Mouse (Mus musculus): ENCODE results near the gene Tbx4. TPM values are rescaled to one million over a fixed set of nuclear protein-coding genes. Genes with fewer than 3 reads are reported as not detected.
A peak's percentile ranks its signal among the peaks of the same experiment; 100 is the strongest.

Gene Tbx4
- polyA plus RNA-seq, 1 experiment from 2014 or later = 36.3 TPM

GRCm38 (mm10) chr11:85918388-85918940 is 32.2 kb downstream of the Tbx4 start:
- Histone ChIP-seq H3K4me1 (ENCODE audit: control insufficient read depth, insufficient read depth, low read length) (peaks cover 42% of the 10 kb centered on the region), H3K27me3 (ENCODE audit: control insufficient read depth, insufficient read depth, low read length) (no peaks in the 10 kb centered on the region), H3K4me3 (ENCODE audit: low read depth, low read length) (no peak overlapping the region), H3K4me2 (ENCODE audit: low read depth, severe bottlenecking) (peak overlapping the region; percentile 36), H3K27ac (replicated peaks; ENCODE audit: low read depth, low read length) (peak overlapping the region; percentile 87), H3K9ac (ENCODE audit: low read length) (peak overlapping the region; percentile 30; the same call in 1 of the 2 replicates), H3K36me3 (ENCODE audit: control insufficient read depth, insufficient read depth, low read length) (no peaks in the 10 kb centered on the region; the same call in 1 of the 2 replicates), H3K9me3 (ENCODE audit: control insufficient read depth, low read length) (no peaks in the 10 kb centered on the region)
- ATAC-seq (ENCODE audit: insufficient number of reproducible peaks, low FRiP score, low TSS enrichment, low read depth) (no peak), DNase-seq (ENCODE audit: low spot score) (peak; percentile 59)
- WGBS = 19% methylated on average over 10 of the region's 10 CpGs

GRCm38 (mm10) chr11:85925294-85925743 is 39.1 kb downstream of the Tbx4 start:
- ATAC-seq (ENCODE audit: insufficient number of reproducible peaks, low FRiP score, low TSS enrichment, low read depth) = peak; percentile 50; the same call in 1 of the 2 replicates

GRCm38 (mm10) chr11:85926287-85926764 is 40.1 kb downstream of the Tbx4 start:
- Histone ChIP-seq H3K9ac (ENCODE audit: low read length) (peak overlapping the region; percentile 28), H3K4me2 (ENCODE audit: low read depth, severe bottlenecking) (peak overlapping the region; percentile 16; the same call in 1 of the 2 replicates), H3K36me3 (ENCODE audit: control insufficient read depth, insufficient read depth, low read length) (no peaks in the 10 kb centered on the region), H3K27me3 (ENCODE audit: control insufficient read depth, insufficient read depth, low read length) (0 out of 2 replicates have a peak, but pooled peaks cover 2% of the 10 kb centered on the region), H3K9me3 (ENCODE audit: control insufficient read depth, low read length) (no peaks in the 10 kb centered on the region), H3K27ac (replicated peaks; ENCODE audit: low read depth, low read length) (peak overlapping the region; percentile 63), H3K4me1 (ENCODE audit: control insufficient read depth, insufficient read depth, low read length) (peaks cover 29% of the 10 kb centered on the region), H3K4me3 (ENCODE audit: low read depth, low read length) (peak overlapping the region; percentile 3; the same call in 1 of the 2 replicates)
- ATAC-seq (ENCODE audit: insufficient number of reproducible peaks, low FRiP score, low TSS enrichment, low read depth) (no peak), DNase-seq (ENCODE audit: low spot score) (peak; percentile 74)
- WGBS = 2% methylated on average over 16 of the region's 16 CpGs

More at GRCm38 (mm10) chr11:85925294-85925743, 39.1 kb downstream of the Tbx4 start:
- H3K4me3 ChIP-seq (ENCODE audit: low read depth, low read length) = no peak overlapping the region
- H3K9me3 ChIP-seq (ENCODE audit: control insufficient read depth, low read length) = no peaks in the 10 kb centered on the region
- no peaks in the 10 kb centered on the region for H3K36me3 ChIP-seq (ENCODE audit: control insufficient read depth, insufficient read depth, low read length)
- H3K4me1 ChIP-seq (ENCODE audit: control insufficient read depth, insufficient read depth, low read length) = peaks cover 29% of the 10 kb centered on the region
- H3K27ac ChIP-seq (replicated peaks; ENCODE audit: low read depth, low read length) = peak overlapping the region; percentile 75
- H3K4me2 ChIP-seq (ENCODE audit: low read depth, severe bottlenecking) = peak overlapping the region; percentile 32
- DNase-seq (ENCODE audit: low spot score) = peak; percentile 79
- 3% methylated on average over 19 of the region's 19 CpGs for WGBS
- H3K9ac ChIP-seq (ENCODE audit: low read length) = peak overlapping the region; percentile 22
- 0 out of 2 replicates have a peak, but pooled peaks cover 2% of the 10 kb centered on the region for H3K27me3 ChIP-seq (ENCODE audit: control insufficient read depth, insufficient read depth, low read length)

GRCm38 (mm10) chr11:85928106-85928505 is 41.9 kb downstream of the Tbx4 start:
- Histone ChIP-seq H3K27me3 (ENCODE audit: control insufficient read depth, insufficient read depth, low read length) (0 out of 2 replicates have a peak, but pooled peaks cover 2% of the 10 kb centered on the region), H3K4me2 (ENCODE audit: low read depth, severe bottlenecking) (no peak overlapping the region), H3K9me3 (ENCODE audit: control insufficient read depth, low read length) (no peaks in the 10 kb centered on the region), H3K36me3 (ENCODE audit: control insufficient read depth, insufficient read depth, low read length) (no peaks in the 10 kb centered on the region), H3K4me3 (ENCODE audit: low read depth, low read length) (no peak overlapping the region), H3K27ac (replicated peaks; ENCODE audit: low read depth, low read length) (peak overlapping the region; percentile 10; the same call in 1 of the 2 replicates), H3K4me1 (ENCODE audit: control insufficient read depth, insufficient read depth, low read length) (peaks cover 27% of the 10 kb centered on the region), H3K9ac (ENCODE audit: low read length) (no peak overlapping the region)
- WGBS = 79% methylated on average over 4 of the region's 4 CpGs
- no peak for DNase-seq (ENCODE audit: low spot score)
- peak; percentile 45; the same call in 1 of the 2 replicates for ATAC-seq (ENCODE audit: insufficient number of reproducible peaks, low FRiP score, low TSS enrichment, low read depth)

GRCm38 (mm10) chr11:85929651-85930050 is 43.4 kb downstream of the Tbx4 start:
- H3K4me1 ChIP-seq (ENCODE audit: control insufficient read depth, insufficient read depth, low read length) = peaks cover 16% of the 10 kb centered on the region
- no peaks in the 10 kb centered on the region for H3K9me3 ChIP-seq (ENCODE audit: control insufficient read depth, low read length)
- no peaks in the 10 kb centered on the region for H3K36me3 ChIP-seq (ENCODE audit: control insufficient read depth, insufficient read depth, low read length)
- no peak for ATAC-seq (ENCODE audit: insufficient number of reproducible peaks, low FRiP score, low TSS enrichment, low read depth)
- H3K4me2 ChIP-seq (ENCODE audit: low read depth, severe bottlenecking) = no peak overlapping the region
- no peak overlapping the region for H3K27ac ChIP-seq (replicated peaks; ENCODE audit: low read depth, low read length)
- no peak for DNase-seq (ENCODE audit: low spot score)
- H3K4me3 ChIP-seq (ENCODE audit: low read depth, low read length) = no peak overlapping the region
- H3K27me3 ChIP-seq (ENCODE audit: control insufficient read depth, insufficient read depth, low read length) = no peaks in the 10 kb centered on the region
- WGBS = 88% methylated on average over 6 of the region's 6 CpGs
- H3K9ac ChIP-seq (ENCODE audit: low read length) = no peak overlapping the region

- Histone ChIP-seq H3K36me3 (ENCODE audit: control insufficient read depth, insufficient read depth, low read length) (no peaks in the 10 kb centered on the region), H3K4me3 (ENCODE audit: low read depth, low read length) (no peak overlapping the region), H3K9me3 (ENCODE audit: control insufficient read depth, low read length) (no peaks in the 10 kb centered on the region), H3K27me3 (ENCODE audit: control insufficient read depth, insufficient read depth, low read length) (no peaks in the 10 kb centered on the region), H3K27ac (replicated peaks; ENCODE audit: low read depth, low read length) (peak overlapping the region; percentile 78), H3K4me2 (ENCODE audit: low read depth, severe bottlenecking) (no peak overlapping the region), H3K9ac (ENCODE audit: low read length) (peak overlapping the region; percentile 50), H3K4me1 (ENCODE audit: control insufficient read depth, insufficient read depth, low read length) (peaks cover 9% of the 10 kb centered on the region)
- WGBS = 26% methylated on average over 7 of the region's 7 CpGs
- ATAC-seq (ENCODE audit: insufficient number of reproducible peaks, low FRiP score, low TSS enrichment, low read depth) (0 out of 2 replicates have a peak, but pooled peaks have one; percentile 60), DNase-seq (ENCODE audit: low spot score) (peak; percentile 73)
Measured at GRCm38 (mm10) chr11:85941785-85942570, 55.8 kb downstream of the Tbx4 start.

GRCm38 (mm10) chr11:85948765-85949164 is 62.5 kb downstream of the Tbx4 start:
- WGBS = 88% methylated on average over 10 of the region's 10 CpGs
- no peak overlapping the region; the same call in 1 of the 2 replicates for H3K9ac ChIP-seq (ENCODE audit: low read length)
- H3K4me2 ChIP-seq (ENCODE audit: low read depth, severe bottlenecking) = no peak overlapping the region
- H3K36me3 ChIP-seq (ENCODE audit: control insufficient read depth, insufficient read depth, low read length) = no peaks in the 10 kb centered on the region
- H3K27me3 ChIP-seq (ENCODE audit: control insufficient read depth, insufficient read depth, low read length) = no peaks in the 10 kb centered on the region
- no peaks in the 10 kb centered on the region for H3K4me1 ChIP-seq (ENCODE audit: control insufficient read depth, insufficient read depth, low read length)
- ATAC-seq (ENCODE audit: insufficient number of reproducible peaks, low FRiP score, low TSS enrichment, low read depth) = no peak
- no peak overlapping the region for H3K4me3 ChIP-seq (ENCODE audit: low read depth, low read length)
- DNase-seq (ENCODE audit: low spot score) = no peak
- H3K9me3 ChIP-seq (ENCODE audit: control insufficient read depth, low read length) = no peaks in the 10 kb centered on the region
- no peak overlapping the region for H3K27ac ChIP-seq (replicated peaks; ENCODE audit: low read depth, low read length)

- Histone ChIP-seq H3K4me2 (ENCODE audit: low read depth, severe bottlenecking) (no peak overlapping the region), H3K4me3 (ENCODE audit: low read depth, low read length) (no peak overlapping the region), H3K4me1 (ENCODE audit: control insufficient read depth, insufficient read depth, low read length) (no peaks in the 10 kb centered on the region), H3K9ac (ENCODE audit: low read length) (no peak overlapping the region), H3K9me3 (ENCODE audit: control insufficient read depth, low read length) (no peaks in the 10 kb centered on the region), H3K27ac (replicated peaks; ENCODE audit: low read depth, low read length) (no peak overlapping the region), H3K36me3 (ENCODE audit: control insufficient read depth, insufficient read depth, low read length) (no peaks in the 10 kb centered on the region), H3K27me3 (ENCODE audit: control insufficient read depth, insufficient read depth, low read length) (no peaks in the 10 kb centered on the region)
- no peak for ATAC-seq (ENCODE audit: insufficient number of reproducible peaks, low FRiP score, low TSS enrichment, low read depth)
- WGBS = 82% methylated on average over 2 of the region's 2 CpGs
- DNase-seq (ENCODE audit: low spot score) = no peak
Measured at GRCm38 (mm10) chr11:85949749-85950148, 63.5 kb downstream of the Tbx4 start.

Data from limb, embryonic 11.5 days (tissue).